Mouse (Mus musculus) testis, postnatal 14 days (tissue): Measurements from ENCODE around the gene Szrd1.

Experiments used
- DNase-seq: peaks from one replicate; pipeline ENCODE4 v3.0.0; 2021; ENCODE audit warnings: low spot score

Gene Szrd1

DNA sequence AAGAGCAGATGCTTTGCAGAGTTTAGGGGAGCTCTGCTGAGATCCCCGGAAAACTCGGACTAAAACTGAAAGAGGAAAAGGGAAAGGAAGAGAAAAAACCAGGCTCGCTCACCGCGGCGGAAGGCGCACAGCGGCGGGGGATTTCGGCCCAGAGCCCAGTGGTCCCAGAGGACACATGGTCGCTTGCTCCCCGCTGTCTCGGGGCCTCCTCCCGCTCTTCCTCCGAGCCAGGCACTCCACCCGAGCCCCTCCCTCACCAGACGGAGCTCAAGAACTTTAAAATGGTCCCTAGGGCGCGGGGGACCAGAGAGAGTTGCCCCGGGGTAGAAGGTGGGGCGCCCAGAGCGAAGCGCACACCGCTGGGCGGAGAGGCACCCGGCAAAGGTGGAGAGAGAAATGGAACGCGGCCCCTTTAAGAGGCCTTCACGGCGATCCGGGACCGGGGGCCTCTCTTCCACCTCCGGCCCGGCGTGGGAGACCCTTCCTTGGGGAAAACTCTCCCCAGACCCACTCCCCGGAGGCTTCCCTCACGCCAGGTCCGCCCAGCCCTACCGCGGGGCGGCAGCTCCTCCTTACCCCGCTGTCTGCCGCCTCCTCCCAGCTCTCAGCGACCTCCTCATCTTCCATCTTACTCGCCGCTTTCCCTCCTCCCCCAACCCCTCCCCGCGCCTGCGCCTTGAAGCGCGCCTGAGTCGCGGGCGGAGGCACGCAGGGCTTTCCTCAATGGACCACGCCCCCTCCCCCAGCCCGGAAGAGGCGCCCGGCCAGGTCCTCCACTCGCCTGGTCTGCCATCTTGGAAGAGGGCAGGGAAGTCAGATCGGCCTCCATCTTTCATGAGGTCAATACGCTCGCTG is at the start of gene Szrd1:
Gene Szrd1, minus strand, starts transcription at position 660 of the 855 bp plus-strand sequence.
- DNase-seq, result peak; percentile 99

DNA sequence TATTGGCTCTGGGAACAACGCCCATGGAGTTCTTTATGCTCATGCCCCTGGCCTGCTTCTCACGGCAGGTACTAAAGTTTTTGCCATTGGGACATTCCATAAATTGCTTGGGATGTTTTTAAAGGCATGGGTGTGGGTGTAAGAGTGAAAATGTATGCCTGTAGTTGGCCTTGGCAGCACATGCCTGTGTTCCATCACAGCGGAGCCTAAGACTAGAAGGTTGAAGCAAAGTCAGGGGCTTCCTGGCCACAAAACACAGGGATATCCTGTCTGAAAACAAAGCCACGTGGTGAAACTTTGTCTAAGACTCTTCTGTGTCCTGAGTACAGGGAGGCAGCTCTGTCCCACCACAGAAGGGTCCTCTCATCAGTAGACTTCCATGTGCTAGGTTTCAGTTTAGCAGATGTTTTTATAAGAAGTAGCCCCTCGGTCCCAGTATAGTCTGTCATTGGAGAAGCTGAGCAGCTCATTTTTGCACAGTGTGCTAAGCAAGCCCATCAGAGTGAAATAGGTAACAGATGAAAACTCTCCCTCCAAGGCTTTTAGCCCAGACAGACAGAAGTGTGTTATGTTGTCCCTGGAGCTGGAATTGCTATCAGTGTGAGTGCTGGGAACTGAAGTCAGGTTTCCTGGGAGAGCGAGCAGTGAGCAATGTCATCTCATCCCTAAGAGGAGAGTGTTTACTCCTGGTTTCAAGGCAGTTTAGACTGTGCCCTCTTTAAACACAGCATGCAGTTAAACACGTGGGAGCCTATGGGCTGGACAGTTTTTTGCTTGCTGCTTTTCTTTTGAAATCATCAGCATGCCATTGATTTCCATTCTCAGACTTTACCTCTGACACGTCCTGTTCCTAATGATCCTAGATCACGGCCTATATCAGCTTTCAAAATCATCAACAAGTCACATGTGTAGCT is 47.6 kb upstream of the Szrd1 start:
- DNase-seq, result no peak

DNA sequence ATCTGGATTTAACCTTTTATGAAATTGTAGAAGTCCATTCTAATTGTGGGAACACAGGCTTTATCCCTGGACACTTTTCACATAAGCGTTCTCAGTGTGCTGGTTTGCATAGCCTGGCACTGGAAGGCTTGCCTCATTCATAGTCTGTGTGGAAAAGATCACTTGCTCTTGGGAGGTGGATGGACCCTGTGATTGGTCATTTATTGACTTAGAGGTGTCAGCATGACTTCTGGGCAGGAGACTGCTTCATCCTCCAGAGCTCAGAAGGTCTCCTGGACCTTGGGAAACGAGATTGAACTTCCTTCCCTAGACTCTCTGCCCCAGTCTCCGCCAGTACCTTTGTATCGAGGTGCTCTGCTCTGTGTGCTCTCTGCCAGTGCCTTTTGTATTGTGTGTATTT is 44.9 kb upstream of the Szrd1 start:
- DNase-seq, result no peak

GRCm38 (mm10) chr4:141183932-141184331 is 44.4 kb upstream of the Szrd1 start:
- no peak for DNase-seq

DNA sequence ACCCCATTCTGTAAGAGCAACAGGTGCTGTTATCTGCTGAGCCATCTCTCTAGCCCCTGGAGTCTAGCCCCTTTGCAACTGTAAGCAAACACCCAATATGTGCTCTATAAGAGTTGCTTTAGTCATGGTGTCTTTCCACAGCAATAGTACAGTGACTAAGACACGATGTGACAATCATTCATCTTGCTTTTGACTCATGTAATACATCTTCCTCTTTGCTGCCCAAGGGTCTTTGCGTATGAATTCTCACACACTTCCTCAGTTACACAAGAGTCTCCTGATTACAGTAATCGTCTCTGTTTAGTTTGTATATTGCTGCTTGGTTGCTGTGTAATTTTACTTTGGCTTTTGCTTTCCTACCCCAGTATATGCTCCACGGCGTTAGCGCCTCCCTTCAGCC is 42.4 kb upstream of the Szrd1 start:
- no peak for DNase-seq

DNA sequence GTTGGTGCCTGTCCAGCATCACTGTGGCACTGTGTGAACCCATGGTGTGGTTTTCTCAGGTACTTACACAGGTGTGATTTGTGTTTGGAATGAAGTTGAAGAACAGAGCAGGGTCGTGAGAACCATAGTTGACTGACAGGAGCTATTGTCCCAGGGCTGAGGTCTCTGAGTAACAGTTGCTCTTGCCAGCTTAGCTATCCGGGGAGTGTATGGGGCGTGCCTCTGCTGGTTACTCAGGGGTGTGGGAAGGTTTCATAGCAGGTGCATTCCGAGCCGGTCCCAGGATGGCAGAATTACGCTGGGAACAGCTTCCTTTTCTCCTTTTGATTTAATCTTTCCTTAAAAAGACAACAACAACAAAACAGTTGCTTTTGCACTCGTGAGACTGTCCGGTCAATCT is 41.3 kb upstream of the Szrd1 start:
- no peak for DNase-seq

DNA sequence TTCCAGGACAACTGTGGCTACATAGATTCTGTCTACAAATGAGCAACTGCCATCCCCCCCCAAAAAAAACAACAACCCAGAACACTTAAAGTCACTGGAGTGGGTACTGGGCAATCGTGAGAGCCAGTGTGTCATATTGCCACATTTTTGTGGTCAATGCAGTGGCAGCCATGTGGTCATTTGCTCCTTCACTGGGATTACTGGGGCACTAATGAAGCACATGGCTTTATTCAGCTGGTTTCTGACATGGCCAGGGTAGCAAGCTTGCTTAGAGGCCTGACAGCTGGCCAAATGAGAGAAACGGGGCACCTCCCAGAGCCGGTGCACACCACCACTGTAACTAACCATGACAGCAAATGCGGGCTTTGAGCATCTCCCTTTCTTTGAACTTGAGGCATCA is 38.9 kb upstream of the Szrd1 start:
- DNase-seq, result no peak

DNA sequence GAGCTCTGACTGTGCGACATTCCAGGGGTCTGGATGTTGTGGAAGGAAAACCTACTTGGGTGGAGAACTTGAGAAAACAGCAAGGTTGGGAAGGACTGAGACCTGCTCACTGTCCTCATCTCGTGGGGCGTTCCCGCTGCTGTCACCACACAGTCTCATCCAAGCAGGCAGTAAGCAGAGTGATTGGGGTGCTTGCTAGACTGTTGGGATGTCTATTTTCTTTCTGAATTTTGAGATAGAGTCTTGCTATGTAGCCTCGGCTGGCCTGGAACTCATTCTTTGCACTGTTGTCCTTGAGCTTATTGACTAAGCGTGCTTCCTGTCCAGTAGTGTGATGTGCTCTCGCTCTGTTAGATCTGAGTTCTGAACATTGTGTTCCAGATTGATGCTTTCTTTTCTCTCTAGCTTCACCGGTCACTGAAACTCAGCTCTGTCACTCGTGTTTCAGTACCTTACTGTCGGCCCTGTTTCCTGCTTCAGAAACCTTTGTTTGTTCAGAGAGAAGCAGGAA is 36.8 kb upstream of the Szrd1 start:
- DNase-seq, result no peak

DNA sequence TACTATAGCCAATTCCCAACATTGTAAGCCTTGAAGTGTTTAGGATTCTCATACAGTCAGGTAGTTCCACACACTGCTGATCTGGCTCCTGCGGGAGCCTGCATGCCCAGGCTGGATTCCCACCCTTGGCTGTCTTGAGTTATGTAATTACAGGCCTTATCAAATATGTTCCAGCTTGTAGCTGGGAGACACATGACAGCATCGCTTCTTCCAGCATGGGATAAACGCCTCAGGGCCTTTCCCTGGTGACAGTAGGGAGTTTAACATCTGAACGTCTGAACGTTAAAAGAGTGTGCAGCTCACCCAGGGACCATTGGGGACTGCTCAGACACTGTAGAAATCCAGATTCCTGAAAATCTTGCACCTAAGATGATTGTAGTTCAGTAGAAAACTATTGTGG is 36.2 kb upstream of the Szrd1 start:
- DNase-seq, result no peak

DNA sequence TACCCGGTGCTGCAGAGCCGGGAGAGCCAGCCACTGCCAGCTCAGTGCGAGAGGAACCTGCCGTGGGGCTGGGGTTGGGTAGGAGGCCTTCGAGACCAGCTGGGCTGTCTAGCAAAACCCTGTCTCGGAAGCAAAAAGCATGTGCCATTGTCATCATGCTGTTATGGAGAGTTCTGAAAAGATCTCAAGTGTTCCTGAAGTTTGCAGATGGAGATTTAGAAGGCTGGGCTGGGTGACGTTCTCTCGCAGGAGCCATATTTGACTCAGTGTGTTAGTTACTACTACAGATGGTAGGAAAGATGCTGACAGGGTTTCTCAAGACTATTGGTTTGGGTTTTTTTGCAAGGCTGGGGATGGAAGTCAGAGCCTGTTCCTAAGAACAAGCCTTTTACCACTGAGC is 32.5 kb upstream of the Szrd1 start:
- no peak for DNase-seq

GRCm38 (mm10) chr4:141167156-141167555 is 27.6 kb upstream of the Szrd1 start:
- DNase-seq, result no peak

GRCm38 (mm10) chr4:141165744-141166292 is 26.2 kb upstream of the Szrd1 start:
- no peak for DNase-seq

DNA sequence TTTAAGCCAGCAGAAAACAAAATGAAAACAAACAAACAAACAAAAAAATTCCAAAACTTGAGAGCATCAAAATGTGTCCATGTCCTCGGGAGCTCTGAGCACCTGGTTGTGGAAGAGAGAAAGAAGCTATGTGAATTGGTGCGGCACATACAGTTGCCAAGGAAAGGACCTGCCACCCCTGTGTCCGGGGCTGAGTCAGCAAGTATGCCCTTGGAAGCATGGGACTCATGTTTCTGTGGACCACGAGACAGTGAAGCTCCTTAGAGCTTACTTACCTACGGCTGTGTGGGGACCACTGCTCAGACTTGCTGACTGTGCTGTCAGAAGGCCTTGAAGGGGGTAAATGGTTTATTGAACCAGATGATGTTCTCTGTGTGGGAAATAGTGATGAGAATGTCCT is 24.2 kb upstream of the Szrd1 start:
- no peak for DNase-seq

DNA sequence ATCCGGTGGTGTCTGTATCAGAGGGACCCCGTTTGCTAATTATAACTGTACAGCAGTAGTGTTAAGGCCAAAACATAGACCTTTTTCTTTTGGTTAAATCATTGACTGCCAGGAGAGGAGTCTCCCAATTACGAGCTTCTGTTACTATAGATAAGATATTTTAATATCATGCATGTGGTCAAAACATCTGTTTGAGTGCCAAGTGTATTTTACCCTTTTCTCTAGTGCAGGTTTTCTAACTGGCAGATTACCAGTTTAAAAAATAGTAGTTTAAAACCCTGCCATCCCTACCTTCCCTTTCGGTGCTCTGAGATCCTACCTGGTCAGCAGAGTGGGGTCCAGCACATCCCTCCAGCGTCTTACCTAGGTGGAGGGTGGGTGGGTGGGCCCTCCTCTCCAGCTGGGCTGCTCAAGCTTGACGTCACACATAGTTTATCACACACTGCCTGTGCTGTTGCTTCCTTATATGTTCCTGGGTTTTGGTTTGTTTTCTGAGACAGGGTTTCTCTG is 22.2 kb upstream of the Szrd1 start:
- no peak for DNase-seq

- no peak for DNase-seq
Measured at GRCm38 (mm10) chr4:141160193-141160592, 20.6 kb upstream of the Szrd1 start.

DNA sequence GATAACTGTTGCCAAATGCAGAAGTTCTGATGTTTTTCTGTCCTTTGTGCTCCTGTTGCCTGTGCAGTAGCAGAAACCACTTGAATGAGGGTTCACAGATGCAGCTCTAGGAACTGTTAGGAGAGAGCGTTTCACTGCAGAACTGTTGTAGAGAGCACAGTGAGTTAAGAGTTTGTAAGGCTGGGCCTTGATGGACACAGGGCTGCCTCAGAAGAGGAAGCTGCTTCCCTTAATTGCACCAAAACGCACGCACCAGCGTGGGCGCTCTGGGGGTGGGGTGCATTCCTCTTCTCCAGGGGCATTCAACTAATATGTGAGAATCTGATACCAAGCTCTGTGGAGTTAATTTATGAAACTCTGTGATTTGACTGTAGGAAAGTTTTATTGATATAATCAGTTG is 20.1 kb upstream of the Szrd1 start:
- no peak for DNase-seq

- DNase-seq, result no peak
Measured at GRCm38 (mm10) chr4:141159093-141159492, 19.5 kb upstream of the Szrd1 start.

DNA sequence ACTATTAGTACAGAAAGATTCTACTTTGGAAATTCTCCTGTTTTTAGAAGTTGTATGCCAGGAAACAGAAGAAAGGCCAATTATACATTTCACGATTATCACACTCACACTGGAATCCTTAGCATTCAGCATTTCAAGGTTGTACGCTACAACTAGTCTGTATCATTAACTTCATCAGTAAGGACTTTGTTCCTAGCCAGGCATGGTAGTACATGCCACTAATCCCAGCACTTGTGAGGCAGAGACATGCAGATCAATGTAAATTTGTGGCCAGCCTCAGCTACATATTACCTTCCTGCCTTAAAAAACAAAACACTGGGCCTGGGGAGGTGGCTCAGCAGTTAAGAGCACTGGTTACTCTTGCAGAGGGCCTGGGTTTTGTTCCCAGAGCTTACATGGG is 19.0 kb upstream of the Szrd1 start:
- DNase-seq, result no peak

GRCm38 (mm10) chr4:141157485-141157884 is 17.9 kb upstream of the Szrd1 start:
- no peak for DNase-seq

- DNase-seq, result no peak
Measured at GRCm38 (mm10) chr4:141149116-141149515, 9.5 kb upstream of the Szrd1 start.

GRCm38 (mm10) chr4:141148009-141148801 is 8.6 kb upstream of the Szrd1 start:
- DNase-seq, result no peak
